Mouse (Mus musculus) adrenal gland, adult 8-10 months (tissue): ENCODE results near the gene Asb7. TPM values are rescaled to one million over a fixed set of nuclear protein-coding genes. Genes with fewer than 3 reads are reported as not detected.
A peak's percentile ranks its signal among the peaks of the same experiment; 100 is the strongest.

ENCODE experiments used
- DNase-seq: peaks from one replicate; pipeline ENCODE4 v3.0.0; 2022
- total RNA-seq, 4 experiments: library from RNA; stranded (reverse); gene quantifications; 2 replicates each; pipeline ENCODE4 v1.2.4; 2022

Asb7 gene
- total RNA-seq, result 10 to 100 TPM; 16.2 to 26.1 (median 18.6) TPM

GRCm38 (mm10) chr7:66689294-66689619 lies at the start of gene Asb7:
TSS of gene Asb7 (minus strand) at chr7:66689596.
- no peak for DNase-seq

GRCm38 (mm10) chr7:66737418-66737817 lies 48.0 kb upstream of the Asb7 start:
- DNase-seq, result no peak

- DNase-seq, result no peak
Measured at GRCm38 (mm10) chr7:66734993-66735392, 45.6 kb upstream of the Asb7 start.

GRCm38 (mm10) chr7:66734466-66734865 lies 45.1 kb upstream of the Asb7 start:
- DNase-seq, result no peak

- no peak for DNase-seq
Measured at GRCm38 (mm10) chr7:66733882-66734281, 44.5 kb upstream of the Asb7 start.

- no peak for DNase-seq
Measured at GRCm38 (mm10) chr7:66733431-66733830, 44.0 kb upstream of the Asb7 start.

GRCm38 (mm10) chr7:66729232-66729631 lies 39.8 kb upstream of the Asb7 start:
- DNase-seq, result no peak

- no peak for DNase-seq
Measured at GRCm38 (mm10) chr7:66728072-66728471, 38.7 kb upstream of the Asb7 start.

GRCm38 (mm10) chr7:66724954-66725353 lies 35.6 kb upstream of the Asb7 start:
- no peak for DNase-seq

GRCm38 (mm10) chr7:66724514-66724913 lies 35.1 kb upstream of the Asb7 start:
- no peak for DNase-seq

- DNase-seq, result no peak
Measured at GRCm38 (mm10) chr7:66711166-66711565, 21.8 kb upstream of the Asb7 start.

GRCm38 (mm10) chr7:66704631-66705030 lies 15.2 kb upstream of the Asb7 start:
- peak; percentile 37 for DNase-seq

GRCm38 (mm10) chr7:66702721-66703120 lies 13.3 kb upstream of the Asb7 start:
- no peak for DNase-seq

- no peak for DNase-seq
Measured at GRCm38 (mm10) chr7:66694467-66694866, 5.1 kb upstream of the Asb7 start.

- DNase-seq, result peak; percentile 100
Measured at GRCm38 (mm10) chr7:66689620-66690360, 394 bp upstream of the Asb7 start, which contains the start of gene Lins1. TSS of gene Lins1 (plus strand) at chr7:66689889.

GRCm38 (mm10) chr7:66688721-66689120 lies 675 bp downstream of the Asb7 start:
- DNase-seq, result peak; percentile 20

GRCm38 (mm10) chr7:66682119-66682863 lies 7.1 kb downstream of the Asb7 start:
- no peak for DNase-seq

- DNase-seq, result no peak
Measured at GRCm38 (mm10) chr7:66675800-66676199, 13.6 kb downstream of the Asb7 start.

- no peak for DNase-seq
Measured at GRCm38 (mm10) chr7:66667064-66667463, 22.3 kb downstream of the Asb7 start.

GRCm38 (mm10) chr7:66663548-66663947 lies 25.8 kb downstream of the Asb7 start:
- no peak for DNase-seq

- peak; percentile 52 for DNase-seq
Measured at GRCm38 (mm10) chr7:66661572-66661971, 27.8 kb downstream of the Asb7 start.

- no peak for DNase-seq
Measured at GRCm38 (mm10) chr7:66660972-66661371, 28.4 kb downstream of the Asb7 start.

- no peak for DNase-seq
Measured at GRCm38 (mm10) chr7:66660291-66660690, 29.1 kb downstream of the Asb7 start.

GRCm38 (mm10) chr7:66655471-66655870 lies 33.9 kb downstream of the Asb7 start:
- no peak for DNase-seq
